Mouse (Mus musculus): ENCODE measurements around the gene Ppp4r1.

Ppp4r1 gene

GRCm38 (mm10) chr17:65854006-65854405 lies 71.6 kb downstream of the Ppp4r1 start:
- DNase-seq (ENCODE audit: low spot score): no peak

DNA sequence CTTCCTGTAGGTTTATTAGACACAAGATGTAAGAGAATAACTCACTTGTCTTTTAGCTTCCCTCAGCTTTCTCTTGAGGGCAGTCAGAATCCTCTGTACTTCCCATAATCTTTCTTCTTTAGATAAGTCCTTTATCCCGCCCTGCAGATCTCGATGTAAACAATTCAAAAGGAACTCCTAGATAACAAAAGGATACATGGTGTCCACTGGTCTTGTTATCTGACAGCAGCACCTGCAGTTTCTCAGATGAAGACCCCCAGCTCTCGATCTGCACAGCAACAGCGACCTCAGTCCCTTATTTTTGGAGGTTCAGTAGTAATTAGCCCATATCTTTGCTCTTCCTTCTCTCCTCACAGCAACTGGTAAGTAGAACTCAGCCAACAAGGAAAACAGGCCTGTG lies 75.2 kb downstream of the Ppp4r1 start:
- DNase-seq (ENCODE audit: low spot score): no peak

DNA sequence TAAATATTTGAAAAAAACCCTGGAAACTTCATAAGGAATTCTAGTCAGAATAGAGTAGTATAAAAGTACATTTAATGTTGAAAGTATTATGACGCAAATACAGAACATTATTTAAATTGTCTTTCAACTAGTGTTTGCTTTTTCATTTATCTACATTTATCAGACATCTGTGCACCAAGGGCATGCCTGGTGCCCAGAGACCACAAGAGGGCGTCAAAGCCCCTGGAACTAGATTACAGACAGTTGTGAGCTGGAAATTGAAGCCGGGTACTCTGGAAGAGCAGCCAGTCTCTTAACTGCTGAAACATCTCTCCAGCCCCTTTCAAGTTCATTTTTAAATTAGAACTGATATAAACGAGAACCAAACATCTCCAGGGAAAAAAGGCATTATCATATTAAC lies 80.2 kb downstream of the Ppp4r1 start:
- no peak for DNase-seq (ENCODE audit: low spot score)

DNA sequence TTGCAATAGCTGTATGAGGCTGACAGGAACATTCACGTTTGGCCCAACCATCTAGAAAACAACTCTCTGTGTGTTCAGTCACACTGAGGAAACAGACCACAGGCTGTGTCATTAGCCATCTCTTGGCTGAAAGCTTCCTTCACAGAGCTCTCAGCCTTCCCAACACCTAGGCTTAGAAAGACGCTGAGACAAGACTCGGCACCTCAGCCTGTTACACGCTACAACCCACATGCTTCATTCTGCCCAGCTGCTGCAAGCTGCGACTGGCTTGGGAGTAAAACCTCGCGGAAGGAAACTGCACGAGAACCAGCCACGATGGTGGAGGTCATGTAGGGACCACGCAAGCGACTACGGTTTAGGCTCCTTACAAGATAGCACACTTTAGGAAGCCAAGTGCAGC lies 81.5 kb downstream of the Ppp4r1 start:
- DNase-seq (ENCODE audit: low spot score): no peak

DNA sequence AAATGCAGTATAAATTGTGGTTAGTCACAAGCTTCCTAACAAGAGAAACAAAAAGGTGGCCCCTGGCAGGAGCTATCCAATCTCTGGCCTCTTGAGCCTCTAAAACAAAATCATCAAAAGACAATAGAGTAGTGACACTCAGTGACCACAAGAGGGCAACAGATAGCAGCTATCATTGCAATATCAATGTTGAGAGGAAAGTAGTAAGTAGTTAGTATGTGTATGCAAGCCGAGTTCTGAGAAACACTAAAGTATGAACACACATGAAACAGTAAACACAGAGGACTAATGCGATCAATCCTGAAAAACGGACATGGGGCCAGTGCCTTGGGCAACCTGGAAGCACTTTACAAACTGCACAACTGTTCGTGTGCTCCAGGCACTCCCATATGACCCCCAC lies 82.4 kb downstream of the Ppp4r1 start:
- no peak for DNase-seq (ENCODE audit: low spot score)

- no peak for DNase-seq (ENCODE audit: low spot score)
Measured at GRCm38 (mm10) chr17:65865265-65865664, 82.9 kb downstream of the Ppp4r1 start.

DNA sequence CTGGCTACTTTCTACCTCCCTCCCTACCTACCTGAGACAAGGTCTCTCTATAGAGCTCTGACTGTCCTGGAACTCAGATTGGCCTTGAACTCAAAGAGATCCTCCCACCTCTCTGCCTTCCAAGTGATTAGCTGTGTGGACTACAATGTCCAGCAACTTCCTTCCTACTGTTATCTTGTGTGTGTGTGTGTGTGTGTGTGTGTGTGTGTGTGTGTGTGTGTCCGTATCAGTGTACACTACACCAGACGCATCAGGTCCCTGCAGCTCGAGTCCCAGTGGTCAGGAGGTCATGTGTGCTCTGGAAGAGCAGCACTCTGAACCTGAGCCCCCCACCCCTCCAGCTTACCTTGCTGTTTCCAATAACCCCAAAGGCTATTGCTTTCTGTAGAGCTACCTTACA lies 83.8 kb downstream of the Ppp4r1 start:
- no peak for DNase-seq (ENCODE audit: low spot score)

GRCm38 (mm10) chr17:65867996-65868395 lies 85.6 kb downstream of the Ppp4r1 start:
- no peak for DNase-seq (ENCODE audit: low spot score)

GRCm38 (mm10) chr17:65869720-65870119 lies 87.3 kb downstream of the Ppp4r1 start:
- DNase-seq (ENCODE audit: low spot score): no peak

- peak; percentile 69 for DNase-seq (ENCODE audit: low spot score)
Measured at GRCm38 (mm10) chr17:65870146-65870545, 87.8 kb downstream of the Ppp4r1 start.

- no peak for DNase-seq (ENCODE audit: low spot score)
Measured at GRCm38 (mm10) chr17:65871641-65872041, 89.3 kb downstream of the Ppp4r1 start.

DNA sequence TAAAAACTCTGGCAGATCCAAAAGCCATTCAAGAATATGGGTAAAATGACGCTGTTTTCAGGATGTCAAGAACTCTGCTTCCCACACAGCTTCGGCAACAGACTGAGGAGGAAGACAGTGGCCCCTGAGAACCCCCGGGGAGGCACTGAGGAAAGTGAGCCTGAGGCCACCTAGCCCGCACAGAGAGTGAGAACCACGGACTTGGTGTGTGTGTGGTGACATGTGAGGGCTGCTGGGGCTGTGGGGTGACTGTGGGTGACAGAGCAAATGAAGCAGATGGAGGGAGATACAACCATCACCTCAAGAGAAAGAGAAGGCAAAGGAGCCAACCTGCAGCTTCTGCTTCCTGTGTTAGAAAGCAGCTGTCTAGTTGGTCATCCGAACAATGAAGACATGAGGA lies 89.7 kb downstream of the Ppp4r1 start:
- no peak for DNase-seq (ENCODE audit: low spot score)

DNA sequence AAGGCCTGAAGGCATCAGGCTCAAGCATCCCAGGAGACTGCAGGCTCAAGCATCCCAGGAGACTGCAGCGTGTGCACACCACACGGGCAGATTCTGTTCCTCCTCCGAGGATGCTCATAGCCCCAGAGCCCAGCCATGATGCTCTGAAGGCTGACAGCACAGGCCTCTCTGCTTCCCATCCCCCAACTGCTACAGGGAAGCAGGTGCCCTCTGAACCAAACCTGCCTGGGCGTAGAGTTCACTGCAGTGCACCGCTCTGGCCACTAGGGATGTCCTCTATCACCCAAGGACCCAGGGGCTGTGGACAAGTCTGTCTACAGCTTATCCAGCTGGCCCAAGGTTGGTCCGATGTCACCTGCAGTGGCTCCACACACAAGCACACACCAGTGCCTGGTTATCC lies 90.3 kb downstream of the Ppp4r1 start:
- DNase-seq (ENCODE audit: low spot score): peak; percentile 38

DNA sequence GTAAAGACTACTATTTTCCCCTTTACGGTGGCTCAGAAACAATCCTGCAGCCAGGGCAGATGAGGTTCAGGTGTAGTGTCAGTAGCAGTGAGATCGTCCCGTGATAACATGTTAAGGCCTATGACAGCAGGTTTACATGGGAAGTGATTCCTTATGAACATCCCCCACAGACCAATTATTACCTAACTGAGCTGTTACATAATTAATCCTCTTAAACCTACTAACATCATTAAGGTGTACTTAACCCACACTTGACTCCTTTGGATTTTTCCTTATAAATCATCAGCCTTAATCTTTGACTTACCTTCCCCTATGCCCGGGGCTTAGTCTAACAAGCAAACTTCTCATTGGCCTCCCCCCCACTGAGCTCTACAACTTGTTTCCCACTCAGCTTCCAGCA lies 90.8 kb downstream of the Ppp4r1 start:
- DNase-seq (ENCODE audit: low spot score): no peak

DNA sequence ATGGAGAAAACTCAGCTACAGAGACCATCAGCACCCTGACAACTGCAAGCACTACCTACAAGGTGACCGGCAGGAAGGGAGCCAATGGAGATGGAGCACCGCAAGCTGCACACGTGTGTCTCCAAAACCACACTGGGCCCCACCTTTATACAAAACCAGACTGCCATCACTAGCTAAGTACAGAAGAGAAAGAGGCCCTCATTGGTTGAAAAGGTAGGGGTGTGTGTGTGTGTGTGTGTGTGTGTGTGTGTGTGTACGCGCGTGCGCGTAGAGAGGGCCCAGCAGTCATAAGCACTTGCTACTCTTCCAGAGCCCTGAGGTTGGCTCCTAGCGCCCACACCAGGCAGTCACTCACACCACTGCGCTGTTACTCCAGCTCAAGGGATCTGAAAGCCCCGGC lies 91.5 kb downstream of the Ppp4r1 start:
- DNase-seq (ENCODE audit: low spot score): no peak

- DNase-seq (ENCODE audit: low spot score): no peak
Measured at GRCm38 (mm10) chr17:65877026-65877425, 94.7 kb downstream of the Ppp4r1 start.

DNA sequence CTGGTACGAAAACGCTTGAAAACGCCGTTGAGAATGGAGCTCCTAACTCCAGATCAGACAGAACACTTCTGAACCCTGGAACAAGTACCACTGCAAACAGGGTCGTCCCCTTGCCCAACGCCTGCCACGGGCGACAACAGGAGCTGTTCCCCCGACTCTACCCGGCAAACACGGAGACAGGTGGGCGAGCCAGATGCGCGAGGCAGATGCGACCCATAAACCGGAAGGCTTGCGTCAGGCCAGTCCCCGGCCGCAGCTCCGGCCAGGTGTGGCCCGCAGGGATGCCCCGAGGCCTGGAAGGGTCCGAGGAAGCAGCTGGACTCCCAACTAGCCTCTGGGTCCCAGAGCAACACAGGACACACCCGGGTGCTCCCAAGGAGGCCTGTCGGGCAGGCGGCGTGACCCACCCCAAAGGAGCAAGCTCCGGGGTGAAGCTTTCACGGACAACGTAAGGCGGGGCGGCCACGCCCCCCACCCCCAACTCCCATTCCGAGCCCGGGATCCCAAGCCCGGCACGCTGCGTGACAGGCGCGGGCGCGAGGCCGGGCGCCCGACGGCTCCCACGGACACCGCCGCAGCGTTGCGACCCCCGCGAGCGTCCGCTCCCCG lies 101.8 kb downstream of the Ppp4r1 start:
- no peak for DNase-seq (ENCODE audit: low spot score)

DNA sequence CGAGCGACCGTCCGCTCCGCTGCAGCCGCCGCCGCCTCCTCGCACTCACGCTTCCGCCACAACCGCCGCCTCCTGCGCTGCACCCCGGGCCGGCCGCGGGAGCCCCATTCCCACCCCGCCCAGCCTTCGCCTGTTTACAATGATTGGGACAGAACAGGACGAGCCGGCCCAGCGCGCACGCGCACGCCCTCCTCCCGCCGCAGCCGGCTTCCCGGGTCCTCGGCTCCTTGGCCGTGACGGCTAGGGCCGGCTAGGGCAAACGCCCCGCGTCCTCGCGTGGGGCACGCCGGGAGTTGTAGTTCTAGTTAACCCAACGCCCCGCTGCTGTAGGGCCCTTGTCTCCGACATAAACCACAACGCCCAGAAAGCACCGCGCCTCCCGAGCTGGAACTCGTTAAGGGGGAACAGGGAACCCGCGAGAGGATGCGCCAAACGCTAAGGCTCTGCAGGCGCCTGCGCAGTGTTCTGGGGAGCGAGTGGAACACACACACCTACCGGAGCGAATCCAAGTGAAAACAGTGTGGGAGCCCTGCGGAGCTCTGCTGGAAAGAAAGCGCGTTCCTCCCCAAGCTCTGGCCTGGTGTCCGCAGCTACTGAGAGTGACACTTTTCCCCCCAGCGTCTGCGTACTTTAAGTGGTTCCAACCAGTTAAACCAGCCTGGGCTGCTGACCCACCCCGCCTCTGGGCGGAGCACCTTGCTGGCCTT lies 102.5 kb downstream of the Ppp4r1 start:
- DNase-seq (ENCODE audit: low spot score): peak; percentile 99

DNA sequence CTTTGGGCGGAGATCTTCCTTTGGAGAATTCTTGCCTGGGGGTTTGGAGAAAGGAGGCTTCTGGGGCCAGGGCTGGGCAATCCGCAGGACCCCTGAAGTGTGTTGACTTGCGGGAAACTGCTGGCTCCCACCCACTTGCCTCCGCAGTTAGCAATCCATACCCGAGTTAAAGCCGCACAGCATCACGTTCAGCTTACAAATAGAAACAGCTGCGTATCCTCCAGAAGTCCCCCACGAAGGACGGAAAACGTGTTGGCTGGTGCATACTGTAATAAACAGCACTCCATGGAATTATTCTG lies 103.0 kb downstream of the Ppp4r1 start:
- no peak for DNase-seq (ENCODE audit: low spot score)

GRCm38 (mm10) chr17:65885697-65886529 lies 103.5 kb downstream of the Ppp4r1 start, which contains the start of gene Ralbp1:
Ralbp1 (minus strand) TSS chr17:65885798.
- DNase-seq (ENCODE audit: low spot score): no peak

DNA sequence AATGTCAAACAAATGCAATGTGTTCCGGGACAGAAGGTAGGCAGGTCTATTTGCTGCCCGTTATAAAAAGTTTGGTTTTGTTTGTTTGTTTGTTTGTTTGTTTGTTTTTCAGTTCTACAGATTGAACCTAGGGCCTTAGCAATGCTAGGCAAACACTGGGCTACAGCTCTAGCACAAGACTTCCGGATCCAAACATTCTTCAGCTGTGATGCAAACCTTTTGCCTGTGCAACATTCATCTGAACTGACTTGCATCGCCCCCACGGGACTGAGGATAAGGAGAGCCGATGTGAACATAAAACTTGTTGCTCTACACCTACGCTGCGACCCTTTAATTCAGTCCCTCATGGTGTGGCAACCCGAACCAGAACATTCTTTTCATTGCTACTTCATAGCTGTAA lies 104.2 kb downstream of the Ppp4r1 start:
- DNase-seq (ENCODE audit: low spot score): no peak

- no peak for DNase-seq (ENCODE audit: low spot score)
Measured at GRCm38 (mm10) chr17:65889476-65889875, 107.1 kb downstream of the Ppp4r1 start.
